Mouse (Mus musculus) fat pad, adult 2 months (tissue): ENCODE results near the gene Arnt2.

Source experiments
- DNase-seq: peaks from one replicate; pipeline ENCODE4 v3.0.0-alpha.2; 2011; ENCODE audit warnings: low read depth, low spot score; ENCODE audit errors: extremely low read depth

The Arnt2 gene

GRCm38 (mm10) chr7:84250736-84251135 lies 159.2 kb downstream of the Arnt2 start:
- no peak for DNase-seq

DNA sequence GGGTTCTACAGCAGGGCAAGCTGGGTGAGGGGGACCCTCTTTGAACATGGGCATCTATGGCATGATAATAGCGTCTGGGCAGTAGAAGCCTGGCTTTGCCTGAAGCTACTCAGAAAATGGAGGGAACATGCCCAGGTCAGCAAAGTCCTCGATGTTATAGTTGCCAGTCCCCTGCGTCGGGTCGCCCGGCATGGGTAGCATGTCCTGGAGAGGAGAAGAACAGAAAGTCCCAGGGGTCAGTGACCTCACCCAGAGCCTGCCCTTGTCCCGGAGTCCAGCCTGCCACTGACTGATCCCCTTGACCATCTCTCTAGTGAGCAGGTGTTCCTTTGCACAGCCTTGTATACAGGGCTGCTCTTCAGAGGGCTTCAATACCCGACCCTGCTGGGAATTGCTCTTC lies 160.0 kb downstream of the Arnt2 start:
- no peak for DNase-seq

GRCm38 (mm10) chr7:84249381-84249780 lies 160.6 kb downstream of the Arnt2 start:
- no peak for DNase-seq

DNA sequence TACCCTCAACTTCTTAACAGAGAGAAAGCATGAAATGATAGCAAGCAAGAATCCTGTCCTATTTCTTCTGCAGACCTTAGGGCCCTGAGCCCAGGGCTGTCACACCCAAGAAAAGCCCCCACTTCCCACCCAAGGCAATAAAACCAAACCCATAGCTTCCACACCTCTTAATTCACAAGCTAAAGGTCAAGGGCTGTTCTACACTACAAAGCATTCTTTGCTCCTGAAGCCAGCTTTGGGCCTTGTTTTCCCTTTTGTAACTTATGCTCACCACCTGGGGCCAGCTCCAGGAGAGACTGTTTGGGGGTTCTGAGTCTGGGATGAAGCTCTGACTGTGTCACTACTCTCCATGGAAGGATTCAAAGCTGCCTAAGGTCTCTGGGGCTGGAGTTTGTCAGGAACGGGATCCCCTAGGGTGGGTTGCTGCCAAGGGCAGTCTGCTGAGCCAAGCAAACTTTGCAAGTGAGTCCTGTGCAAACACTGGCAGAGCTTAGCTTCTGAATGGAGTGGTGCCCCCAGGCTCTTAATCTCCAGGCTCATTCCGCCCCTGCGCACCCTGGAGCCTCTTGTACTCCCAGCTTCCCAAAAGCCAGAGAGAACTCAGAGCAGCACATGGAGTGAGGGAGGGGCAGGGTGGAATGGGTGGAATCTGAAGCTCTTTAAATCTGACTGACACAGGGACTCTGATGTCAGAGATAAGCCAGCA lies 161.9 kb downstream of the Arnt2 start:
- DNase-seq, result no peak

DNA sequence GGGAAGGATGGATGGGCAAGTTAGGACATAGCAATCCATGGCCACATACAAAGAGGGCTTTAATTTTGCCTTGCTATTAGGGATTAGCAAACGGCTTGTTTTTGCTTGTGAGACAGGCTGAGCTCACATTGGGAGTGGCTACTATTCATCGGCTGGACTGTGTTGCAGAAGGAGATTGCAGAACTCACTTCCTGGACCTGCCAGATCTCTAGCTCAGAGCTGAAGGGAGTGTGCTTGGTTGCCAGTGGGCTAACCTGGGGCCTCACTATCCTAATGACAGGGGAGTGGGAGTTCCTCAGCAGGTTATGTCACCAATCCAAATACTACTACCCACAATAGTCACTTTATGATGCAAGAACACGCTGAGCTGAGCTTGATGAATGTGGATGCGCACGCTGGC lies 163.1 kb downstream of the Arnt2 start:
- peak; percentile 39 for DNase-seq

DNA sequence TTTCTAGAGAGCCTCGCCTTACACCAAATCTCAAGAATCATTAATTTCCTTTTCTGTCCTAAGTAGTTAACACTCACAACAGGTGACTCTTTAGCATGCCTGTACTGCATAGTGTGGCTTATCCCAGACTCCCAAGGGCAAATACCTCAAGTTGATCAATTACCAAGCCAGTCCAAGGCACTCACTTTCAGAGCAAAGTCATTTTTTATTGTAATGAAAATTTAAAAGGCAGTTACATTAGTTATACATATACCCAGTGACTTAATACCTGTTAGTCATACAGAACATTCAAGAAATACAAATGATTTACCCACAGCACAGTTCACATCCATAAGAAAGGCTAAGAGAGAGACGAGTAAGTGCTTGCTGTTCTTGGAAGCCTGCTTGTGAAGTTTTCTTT lies 163.9 kb downstream of the Arnt2 start:
- no peak for DNase-seq

DNA sequence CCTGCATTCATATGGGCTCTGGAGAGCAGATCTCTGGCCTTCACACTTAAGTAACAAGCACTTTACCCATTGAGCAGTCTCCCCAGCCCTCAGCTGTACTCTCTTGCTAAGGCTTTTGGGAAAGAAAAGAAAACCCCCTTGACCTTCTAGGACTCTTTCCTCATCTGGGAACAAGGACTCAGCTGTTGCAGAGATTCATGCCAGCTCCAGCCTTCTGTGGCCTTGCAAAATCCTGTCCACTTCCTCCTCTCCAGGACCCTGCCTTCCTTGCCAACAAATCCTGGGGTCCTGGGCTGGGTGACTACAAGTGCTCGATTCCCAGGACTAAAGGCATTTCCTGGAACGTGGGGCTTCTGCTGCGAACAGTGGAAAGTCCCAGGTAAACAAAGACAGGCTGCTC lies 169.6 kb downstream of the Arnt2 start:
- no peak for DNase-seq

- peak; percentile 4 for DNase-seq
Observed at GRCm38 (mm10) chr7:84237655-84238054, 172.3 kb downstream of the Arnt2 start.

DNA sequence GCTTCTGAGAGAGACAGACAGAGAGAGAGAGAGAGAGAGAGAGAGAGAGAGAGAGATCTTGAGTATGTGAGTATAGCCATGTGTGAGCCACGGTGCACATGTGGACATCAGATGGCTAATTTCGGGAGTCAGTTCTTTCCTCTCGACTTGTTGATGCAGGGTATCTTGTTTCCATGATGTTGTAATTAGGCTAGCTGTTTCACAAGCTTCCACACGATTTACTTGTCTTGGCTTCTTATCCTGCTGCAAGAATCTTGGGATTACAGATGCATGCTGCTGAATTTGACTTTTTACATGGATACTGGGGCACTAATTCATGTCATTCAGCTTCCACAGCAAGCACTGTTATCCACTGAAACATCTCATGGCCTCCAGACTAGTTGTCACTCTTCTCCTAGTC lies 178.6 kb downstream of the Arnt2 start:
- peak; percentile 11 for DNase-seq

DNA sequence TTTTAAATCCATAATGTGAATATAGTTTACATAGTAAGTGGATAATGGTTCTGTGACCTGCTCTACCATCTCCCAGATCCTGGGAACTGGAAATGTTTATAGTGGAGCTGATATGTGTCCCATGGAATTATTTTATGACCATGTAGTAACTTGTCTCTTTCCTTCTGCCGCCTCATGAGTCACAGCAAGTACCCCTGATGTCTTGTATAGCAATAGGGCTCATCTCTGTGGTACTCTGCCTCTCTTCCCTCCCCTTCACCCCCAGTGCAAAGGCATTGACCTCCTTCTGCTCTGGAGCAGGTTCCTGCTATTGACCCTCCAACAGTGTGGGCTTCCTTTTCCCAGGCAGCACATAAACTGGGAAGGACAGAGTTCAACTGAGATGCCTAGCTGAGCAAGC lies 182.3 kb downstream of the Arnt2 start:
- no peak for DNase-seq

- DNase-seq, result no peak
Observed at GRCm38 (mm10) chr7:84226909-84227308, 183.1 kb downstream of the Arnt2 start.

- DNase-seq, result no peak
Observed at GRCm38 (mm10) chr7:84212112-84212511, 197.9 kb downstream of the Arnt2 start.

- DNase-seq, result no peak
Observed at GRCm38 (mm10) chr7:84210585-84211291, 199.2 kb downstream of the Arnt2 start.

DNA sequence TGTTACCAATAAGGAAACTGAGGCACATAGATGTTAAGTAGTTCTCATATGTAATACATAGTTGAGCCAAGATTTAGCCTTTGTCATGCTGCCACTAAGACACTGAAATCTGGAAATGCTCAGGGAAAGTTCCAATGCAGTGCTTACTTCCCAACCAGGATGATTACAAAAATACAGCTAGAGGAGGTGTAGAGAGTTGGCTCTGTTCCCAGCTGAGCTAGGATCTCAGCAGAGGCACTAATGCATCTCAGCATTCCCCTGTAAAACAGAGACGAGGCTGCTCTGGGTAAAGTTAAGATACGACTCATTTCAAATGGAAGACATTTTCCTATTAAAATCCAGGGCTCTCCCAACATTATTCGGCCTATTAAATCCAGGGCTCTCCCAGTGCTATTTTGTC lies 206.0 kb downstream of the Arnt2 start:
- no peak for DNase-seq

GRCm38 (mm10) chr7:84201151-84202068 lies 208.6 kb downstream of the Arnt2 start:
- peak; percentile 39 for DNase-seq

- no peak for DNase-seq
Observed at GRCm38 (mm10) chr7:84197208-84197860, 212.6 kb downstream of the Arnt2 start.
